Mouse (Mus musculus) embryonic facial prominence, embryonic 10.5 days (tissue): Measurements from ENCODE around the gene Fgfr2. TPM values are rescaled to one million over a fixed set of nuclear protein-coding genes. Genes with fewer than 3 reads are reported as not detected.

ENCODE experiments used
- DNase-seq: peaks from one replicate; pipeline ENCODE4 v3.0.0-alpha.2; 2017; ENCODE audit warnings: low spot score
- H3K27ac ChIP-seq: fragments of 300-500 bp; sonication (generic); replicated peaks from 2 replicates; pipeline ENCODE4 v1.5.1; 2016; ENCODE audit warnings: mild to moderate bottlenecking
- H3K27me3 ChIP-seq: fragments of 300-500 bp; sonication (generic); replicated peaks from 2 replicates; pipeline ENCODE4 v1.6.1; 2016; ENCODE audit warnings: low read depth, mild to moderate bottlenecking; ENCODE audit not compliant: poor library complexity, severe bottlenecking
- H3K36me3 ChIP-seq: fragments of 300-500 bp; sonication (generic); replicated peaks from 2 replicates; pipeline ENCODE4 v1.6.1; 2016; ENCODE audit warnings: mild to moderate bottlenecking, moderate library complexity
- H3K4me1 ChIP-seq: fragments of 300-500 bp; sonication (generic); 2 replicates; pipeline ENCODE4 v1.6.1; 2016
- H3K4me3 ChIP-seq: fragments of 300-500 bp; sonication (generic); 2 replicates; pipeline ENCODE4 v1.5.1; 2016; ENCODE audit warnings: mild to moderate bottlenecking, moderate library complexity
- H3K9me3 ChIP-seq: fragments of 300-500 bp; sonication (generic); 2 replicates; pipeline ENCODE4 v1.6.1; 2016; ENCODE audit warnings: mild to moderate bottlenecking
- WGBS: fragments of 180-500 bp; shearing (Covaris S2); methylation state at CpG from one replicate; pipeline ENCODE4 v1.1.7; 2016; 5-methylcytosine and 5-hydroxymethylcytosine counted together
- polyA plus RNA-seq: library from polyadenylated mRNA; unstranded; fragments of >200 nt; fragmentation: Nextera tagmentation; extraction: Ambion mirVana; gene quantifications from 2 replicates; pipeline ENCODE4 v1.2.1, GENCODE M21; 2016

Fgfr2 gene
- polyA plus RNA-seq, 1 experiment from 2014 or later, result 74.3 TPM

DNA sequence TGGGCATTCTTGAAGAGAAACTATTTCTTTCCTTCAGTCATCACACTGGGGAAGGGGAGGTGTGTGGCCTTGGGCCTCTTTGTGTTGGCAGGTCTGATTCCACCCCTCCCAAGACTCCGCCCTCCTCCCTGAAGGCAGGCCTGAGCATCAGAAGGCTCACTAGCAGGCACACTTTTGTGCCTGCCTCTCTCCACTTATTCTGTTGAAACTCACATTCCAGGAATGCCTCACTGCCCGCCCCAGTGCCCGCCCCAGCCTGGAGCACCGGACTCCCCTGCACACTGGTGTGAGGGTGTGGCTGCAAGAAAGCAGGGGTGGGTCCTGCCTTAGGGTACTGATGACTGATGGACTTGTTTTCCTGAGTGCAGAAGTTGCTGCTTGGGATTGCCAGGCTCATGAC is 2140.8 kb downstream of the Fgfr2 start:
- peak; percentile 71 for DNase-seq

DNA sequence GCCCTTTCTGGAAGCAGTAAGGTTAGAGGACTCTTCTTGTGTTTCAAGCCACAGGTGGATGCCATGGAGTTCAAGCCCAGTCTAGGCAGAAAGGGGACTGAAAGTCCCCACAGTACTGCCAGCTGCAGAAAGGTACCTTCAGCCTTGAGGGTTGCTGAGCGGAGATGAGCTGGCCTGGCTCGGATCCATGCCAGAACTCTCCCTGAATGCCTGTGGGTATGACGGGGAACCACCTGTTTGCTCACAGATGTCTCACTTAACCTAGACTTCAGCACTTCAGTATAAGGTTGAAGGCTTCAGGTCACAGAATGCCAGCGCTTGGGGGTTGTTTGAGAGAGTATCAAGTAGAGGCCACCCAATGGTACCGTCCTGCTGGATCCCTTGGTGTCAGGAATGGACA is 2143.0 kb downstream of the Fgfr2 start:
- Histone ChIP-seq H3K27me3 (no peaks in the 10 kb centered on the region), H3K9me3 (no peaks in the 10 kb centered on the region), H3K4me3 (no peak overlapping the region), H3K27ac (no peak overlapping the region; the same call in 1 of the 2 replicates), H3K36me3 (no peaks in the 10 kb centered on the region), H3K4me1 (peaks cover 34% of the 10 kb centered on the region)
- no peak for DNase-seq
- WGBS, result 90% methylated on average over 5 of the region's 5 CpGs

More for the DNA sequence above, 2140.8 kb downstream of the Fgfr2 start:
- Histone ChIP-seq H3K27ac (peak overlapping the region; percentile 59), H3K27me3 (no peaks in the 10 kb centered on the region), H3K36me3 (no peaks in the 10 kb centered on the region), H3K9me3 (no peaks in the 10 kb centered on the region), H3K4me3 (no peak overlapping the region), H3K4me1 (peaks cover 22% of the 10 kb centered on the region)
- 25% methylated on average over 4 of the region's 4 CpGs for WGBS

DNA sequence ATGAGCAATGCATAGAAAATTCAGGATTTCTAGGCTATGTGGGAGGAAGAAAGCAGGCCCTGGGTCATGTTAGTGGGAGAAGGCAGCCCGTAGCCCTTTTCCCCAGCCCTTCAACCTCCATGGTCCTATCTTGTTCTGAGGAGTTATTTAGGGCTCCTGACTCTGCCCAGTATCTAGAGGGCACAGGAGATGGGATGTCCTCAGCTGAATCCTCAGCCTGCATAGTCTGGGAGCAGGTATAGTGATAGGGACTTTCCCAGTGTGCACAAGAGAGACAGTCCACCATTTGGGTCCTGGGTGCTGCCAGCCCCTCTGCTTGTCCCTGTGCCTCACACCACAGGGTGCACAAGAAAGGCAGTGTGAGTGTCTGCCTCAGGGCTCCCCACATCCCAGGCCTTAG is 2144.6 kb downstream of the Fgfr2 start:
- no peaks in the 10 kb centered on the region for H3K9me3 ChIP-seq
- H3K36me3 ChIP-seq, result no peaks in the 10 kb centered on the region
- 80% methylated on average over 1 of the region's 1 CpGs for WGBS
- no peak overlapping the region for H3K4me3 ChIP-seq
- no peak overlapping the region for H3K27ac ChIP-seq
- no peak for DNase-seq
- peaks cover 34% of the 10 kb centered on the region for H3K4me1 ChIP-seq
- H3K27me3 ChIP-seq, result no peaks in the 10 kb centered on the region

- no peaks in the 10 kb centered on the region for H3K27me3 ChIP-seq
- H3K9me3 ChIP-seq, result no peaks in the 10 kb centered on the region
- no peak overlapping the region for H3K4me3 ChIP-seq
- no peak for DNase-seq
- whole genome bisulfite sequencing, result 80% methylated on average over 5 of the region's 5 CpGs
- peak overlapping the region; percentile 12 for H3K27ac ChIP-seq
- peaks cover 34% of the 10 kb centered on the region for H3K4me1 ChIP-seq
- H3K36me3 ChIP-seq, result no peaks in the 10 kb centered on the region
Measured at GRCm38 (mm10) chr7:130977794-130978521, 2145.2 kb downstream of the Fgfr2 start.

DNA sequence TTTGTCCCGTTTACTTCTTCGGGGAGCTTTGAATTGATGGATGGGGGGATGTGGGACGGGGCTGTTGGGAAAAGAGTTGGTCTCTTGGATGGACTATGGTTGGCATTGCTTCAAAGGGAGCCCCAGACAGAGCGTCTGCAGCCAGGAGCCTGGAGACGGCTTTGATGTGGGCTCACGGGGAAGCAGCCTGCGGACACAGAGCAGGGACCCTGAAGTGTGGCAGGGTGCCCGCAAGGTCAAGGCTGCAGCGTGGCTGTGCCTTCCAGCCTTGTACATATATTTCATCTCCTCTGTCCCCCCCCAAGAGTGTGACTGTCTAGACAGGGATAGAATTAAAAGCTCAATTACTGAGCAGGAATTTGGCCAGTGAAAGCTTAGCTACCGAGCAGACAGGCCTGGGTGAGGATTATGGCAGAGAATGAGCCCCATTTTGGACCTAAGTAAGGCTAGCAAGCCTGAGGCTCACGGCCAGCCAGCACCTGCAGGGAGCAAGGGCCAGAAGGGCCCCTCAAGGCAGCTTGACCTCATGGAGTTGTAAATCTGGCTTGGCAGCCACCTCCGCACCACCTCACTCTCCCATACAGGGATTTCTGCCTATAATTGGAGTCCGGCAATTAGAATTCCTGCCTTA is 2146.7 kb downstream of the Fgfr2 start:
- DNase-seq, result peak; percentile 21
- no peaks in the 10 kb centered on the region for H3K27me3 ChIP-seq
- WGBS, result 60% methylated on average over 13 of the region's 13 CpGs
- peaks cover 19% of the 10 kb centered on the region for H3K4me1 ChIP-seq
- H3K9me3 ChIP-seq, result no peaks in the 10 kb centered on the region
- no peaks in the 10 kb centered on the region for H3K36me3 ChIP-seq
- no peak overlapping the region for H3K4me3 ChIP-seq
- H3K27ac ChIP-seq, result peak overlapping the region; percentile 65

DNA sequence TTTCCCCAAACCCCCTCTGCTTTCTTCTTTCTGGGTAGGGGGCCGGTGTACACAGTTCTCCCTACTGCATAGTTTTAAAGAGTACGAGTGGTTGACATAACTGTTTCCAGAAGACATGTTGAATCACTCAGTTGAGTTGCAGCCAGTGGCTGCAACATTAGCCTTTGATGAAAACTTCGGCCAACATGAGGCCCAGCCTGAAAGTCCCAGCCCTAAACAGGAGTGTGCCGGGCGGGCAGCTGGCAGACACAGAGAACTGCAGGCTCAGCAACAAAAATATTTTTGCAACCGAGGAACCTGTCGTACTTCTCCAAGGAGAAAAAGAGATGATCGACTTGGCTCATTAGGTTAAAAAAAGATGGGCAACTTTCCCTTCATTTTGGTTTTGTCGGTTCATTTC is 2150.4 kb downstream of the Fgfr2 start:
- Histone ChIP-seq H3K36me3 (no peaks in the 10 kb centered on the region), H3K27ac (no peak overlapping the region), H3K4me1 (peaks cover 24% of the 10 kb centered on the region), H3K4me3 (no peak overlapping the region), H3K9me3 (no peaks in the 10 kb centered on the region), H3K27me3 (no peaks in the 10 kb centered on the region)
- WGBS, result 86% methylated on average over 9 of the region's 9 CpGs
- no peak for DNase-seq

GRCm38 (mm10) chr7:130969507-130969906 is 2153.6 kb downstream of the Fgfr2 start:
- no peak overlapping the region for H3K4me3 ChIP-seq
- H3K36me3 ChIP-seq, result no peaks in the 10 kb centered on the region
- DNase-seq, result no peak
- WGBS, result 59% methylated on average over 3 of the region's 3 CpGs
- no peak overlapping the region for H3K27ac ChIP-seq
- peaks cover 41% of the 10 kb centered on the region for H3K4me1 ChIP-seq
- no peaks in the 10 kb centered on the region for H3K9me3 ChIP-seq
- no peaks in the 10 kb centered on the region for H3K27me3 ChIP-seq

DNA sequence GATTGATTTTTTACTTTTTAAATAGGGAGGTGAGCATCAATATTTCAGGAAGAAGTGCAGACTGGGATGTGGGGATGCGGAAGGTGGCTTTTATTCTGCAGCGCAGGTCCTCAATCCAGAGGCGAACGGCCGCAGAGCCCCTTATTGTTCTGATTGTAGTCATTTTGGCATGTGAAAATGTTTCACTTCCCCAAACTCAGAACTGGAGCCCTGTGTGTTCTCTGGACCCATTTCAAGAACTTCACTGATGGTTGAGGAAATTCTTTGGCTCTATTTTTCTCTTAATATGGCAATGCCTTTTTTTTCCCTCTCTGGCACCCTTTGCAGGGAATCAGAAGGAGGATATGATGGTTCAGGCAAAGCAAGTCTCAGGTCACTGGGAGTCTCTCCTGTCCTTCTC is 2154.1 kb downstream of the Fgfr2 start:
- WGBS, result 93% methylated on average over 5 of the region's 5 CpGs

DNA sequence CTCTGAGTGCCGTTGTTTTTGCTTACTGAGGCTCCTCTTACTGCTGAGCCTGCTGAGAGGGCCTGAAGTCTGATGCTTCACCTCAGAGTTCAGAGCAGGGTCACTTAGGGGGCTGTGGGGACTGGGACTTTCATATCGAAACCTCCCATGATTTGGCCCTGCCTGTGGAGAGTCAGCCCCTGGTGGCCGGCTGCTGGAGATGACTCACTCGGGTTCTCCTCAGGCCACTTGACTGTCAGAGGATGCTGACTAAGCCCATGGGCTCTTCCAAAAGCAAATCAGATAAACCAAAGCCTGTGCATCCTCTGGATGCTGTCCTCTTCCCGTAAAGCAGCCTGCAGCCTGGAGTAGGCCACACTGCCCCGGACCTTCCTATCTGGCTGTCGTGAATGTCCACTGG is 2154.6 kb downstream of the Fgfr2 start:
- 65% methylated on average over 7 of the region's 7 CpGs for WGBS
- Histone ChIP-seq H3K27ac (no peak overlapping the region; the same call in 1 of the 2 replicates), H3K9me3 (no peaks in the 10 kb centered on the region), H3K36me3 (no peaks in the 10 kb centered on the region), H3K4me1 (peaks cover 43% of the 10 kb centered on the region), H3K4me3 (no peak overlapping the region), H3K27me3 (no peaks in the 10 kb centered on the region)
- DNase-seq, result no peak

More for the DNA sequence above, 2154.1 kb downstream of the Fgfr2 start:
- Histone ChIP-seq H3K27ac (no peak overlapping the region), H3K4me1 (peaks cover 43% of the 10 kb centered on the region), H3K27me3 (no peaks in the 10 kb centered on the region), H3K4me3 (no peak overlapping the region), H3K36me3 (no peaks in the 10 kb centered on the region), H3K9me3 (no peaks in the 10 kb centered on the region)
- DNase-seq, result no peak

DNA sequence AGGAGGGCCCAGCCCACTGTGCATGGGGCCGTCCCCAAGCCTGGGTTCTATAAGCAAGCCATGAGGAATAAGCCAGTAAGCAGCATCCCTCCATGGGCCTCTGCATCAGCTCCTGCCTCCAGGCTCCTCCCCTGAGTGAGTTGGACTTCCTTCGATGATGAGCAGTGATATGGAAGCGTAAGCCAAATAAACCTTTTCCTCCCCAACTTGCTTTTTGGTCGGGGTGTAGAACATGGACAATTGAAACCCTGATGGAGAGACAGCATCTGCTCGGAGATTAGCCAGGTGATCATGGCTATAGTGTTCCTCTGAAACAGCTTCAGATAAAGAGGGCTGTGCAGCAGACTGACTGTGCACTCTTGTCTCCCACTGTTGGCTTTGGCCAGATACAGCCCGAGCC is 2155.2 kb downstream of the Fgfr2 start:
- Histone ChIP-seq H3K27ac (no peak overlapping the region), H3K4me3 (no peak overlapping the region), H3K9me3 (no peaks in the 10 kb centered on the region), H3K36me3 (no peaks in the 10 kb centered on the region), H3K27me3 (no peaks in the 10 kb centered on the region), H3K4me1 (peaks cover 43% of the 10 kb centered on the region)
- DNase-seq, result no peak
- 92% methylated on average over 6 of the region's 6 CpGs for WGBS

DNA sequence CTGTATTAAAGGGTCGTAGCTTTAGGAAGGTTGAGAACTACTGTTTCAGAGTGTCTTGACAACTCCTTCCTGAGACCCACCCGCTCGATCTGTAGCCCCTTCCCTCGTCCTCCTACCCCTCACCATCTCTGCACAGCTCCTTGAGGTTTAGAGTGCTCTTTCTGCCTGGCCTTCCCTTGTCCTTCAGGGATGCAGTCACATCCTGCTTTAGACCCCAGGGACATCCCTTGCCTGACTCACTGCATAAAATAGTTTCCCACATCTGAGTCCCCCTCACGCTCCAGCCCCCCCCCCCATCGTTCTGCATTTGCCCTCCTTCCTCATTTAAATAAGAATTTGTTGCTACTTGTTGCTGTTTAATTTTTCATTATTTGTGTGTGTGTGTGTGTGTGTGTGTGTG is 2156.3 kb downstream of the Fgfr2 start:
- DNase-seq, result no peak
- Histone ChIP-seq H3K4me1 (peaks cover 43% of the 10 kb centered on the region), H3K9me3 (no peaks in the 10 kb centered on the region), H3K27ac (peak overlapping the region; percentile 66; the same call in 1 of the 2 replicates), H3K27me3 (no peaks in the 10 kb centered on the region), H3K4me3 (no peak overlapping the region), H3K36me3 (no peaks in the 10 kb centered on the region)
- WGBS, result 72% methylated on average over 6 of the region's 6 CpGs

GRCm38 (mm10) chr7:130966451-130966850 is 2156.7 kb downstream of the Fgfr2 start:
- DNase-seq, result peak; percentile 37
- no peaks in the 10 kb centered on the region for H3K36me3 ChIP-seq
- no peaks in the 10 kb centered on the region for H3K9me3 ChIP-seq
- WGBS, result 56% methylated on average over 5 of the region's 5 CpGs
- H3K27me3 ChIP-seq, result no peaks in the 10 kb centered on the region
- H3K27ac ChIP-seq, result peak overlapping the region; percentile 73
- H3K4me3 ChIP-seq, result no peak overlapping the region
- H3K4me1 ChIP-seq, result peaks cover 43% of the 10 kb centered on the region

DNA sequence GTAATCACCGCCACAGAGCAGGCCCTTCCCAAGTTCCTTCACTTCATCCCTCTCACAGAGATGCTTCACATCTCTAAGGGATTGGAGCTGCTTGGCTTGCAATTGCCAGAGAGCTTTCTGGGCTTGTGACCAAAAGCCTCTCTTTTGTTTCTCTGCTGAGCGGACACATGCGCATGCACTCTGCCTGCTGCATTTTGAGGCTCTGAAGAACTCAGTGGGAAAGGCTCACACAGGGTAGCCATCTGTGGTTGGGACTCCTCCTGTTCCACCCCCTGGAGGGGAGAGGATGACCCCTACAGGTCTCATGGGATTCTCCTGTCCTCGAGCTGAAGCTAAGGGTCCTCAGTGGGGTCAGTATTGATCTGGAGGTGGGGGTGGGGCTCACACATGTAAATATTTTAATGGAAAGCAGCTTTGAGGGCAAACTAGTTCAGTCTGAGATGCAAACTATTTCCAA is 2157.2 kb downstream of the Fgfr2 start:
- Histone ChIP-seq H3K9me3 (no peaks in the 10 kb centered on the region), H3K4me3 (no peak overlapping the region), H3K4me1 (peaks cover 43% of the 10 kb centered on the region), H3K27ac (peak overlapping the region; percentile 73), H3K27me3 (no peaks in the 10 kb centered on the region), H3K36me3 (no peaks in the 10 kb centered on the region)
- peak; percentile 65 for DNase-seq
- whole genome bisulfite sequencing, result 61% methylated on average over 4 of the region's 4 CpGs
